Mouse (Mus musculus) monocyte, adult 2 months (primary cell): Measurements from ENCODE around the gene Lrrc25.

Source experiments
- DNase-seq, 2 experiments: peaks; one replicate each; pipeline ENCODE4 v3.0.0; 2022; ENCODE audit warnings: low spot score in 2 of 2, low read depth in 1 of 2

Lrrc25 gene

GRCm38 (mm10) chr8:70614469-70614868 lies 1.5 kb upstream of the Lrrc25 start:
- no peak for DNase-seq

- DNase-seq = no peak
Measured at GRCm38 (mm10) chr8:70615281-70615680, 674 bp upstream of the Lrrc25 start.

- DNase-seq = peak in 1 of 2 experiments; percentile 64
Measured at GRCm38 (mm10) chr8:70616645-70617044, 690 bp downstream of the Lrrc25 start.

GRCm38 (mm10) chr8:70617985-70618384 lies 2.0 kb downstream of the Lrrc25 start:
- no peak for DNase-seq

- DNase-seq = peak; percentile 90 to 92
Measured at GRCm38 (mm10) chr8:70618888-70619334, 3.0 kb downstream of the Lrrc25 start.

GRCm38 (mm10) chr8:70622220-70622619 lies 6.3 kb downstream of the Lrrc25 start:
- no peak for DNase-seq

GRCm38 (mm10) chr8:70625104-70625503 lies 9.1 kb downstream of the Lrrc25 start:
- no peak for DNase-seq

GRCm38 (mm10) chr8:70627041-70627440 lies 11.1 kb downstream of the Lrrc25 start:
- DNase-seq = no peak

- DNase-seq = no peak
Measured at GRCm38 (mm10) chr8:70628986-70629490, 13.1 kb downstream of the Lrrc25 start.

GRCm38 (mm10) chr8:70629574-70630531 lies 13.9 kb downstream of the Lrrc25 start:
- DNase-seq = peak; percentile 62 to 88

- no peak for DNase-seq
Measured at GRCm38 (mm10) chr8:70630532-70631381, 14.8 kb downstream of the Lrrc25 start.

GRCm38 (mm10) chr8:70631436-70631835 lies 15.5 kb downstream of the Lrrc25 start:
- DNase-seq = no peak

- DNase-seq = no peak
Measured at GRCm38 (mm10) chr8:70632346-70632892, 16.5 kb downstream of the Lrrc25 start, which contains the start of gene Gdf15. Gene Gdf15 (minus strand): TSS chr8:70632456.

- DNase-seq = peak in 1 of 2 experiments; percentile 68
Measured at GRCm38 (mm10) chr8:70634066-70634465, 18.1 kb downstream of the Lrrc25 start.

- no peak for DNase-seq
Measured at GRCm38 (mm10) chr8:70635527-70635926, 19.6 kb downstream of the Lrrc25 start.

- DNase-seq = no peak
Measured at GRCm38 (mm10) chr8:70636838-70637237, 20.9 kb downstream of the Lrrc25 start.

- DNase-seq = no peak
Measured at GRCm38 (mm10) chr8:70638752-70639151, 22.8 kb downstream of the Lrrc25 start.

GRCm38 (mm10) chr8:70643019-70643418 lies 27.1 kb downstream of the Lrrc25 start:
- DNase-seq = no peak

- no peak for DNase-seq
Measured at GRCm38 (mm10) chr8:70644065-70644464, 28.1 kb downstream of the Lrrc25 start.

GRCm38 (mm10) chr8:70645501-70646224 lies 29.7 kb downstream of the Lrrc25 start:
- peak in 1 of 2 experiments; percentile 44 for DNase-seq
